Mouse (Mus musculus) CH12.LX (cell line): Measurements from ENCODE around the gene Parp9. TPM values are rescaled to one million over a fixed set of nuclear protein-coding genes. Genes with fewer than 3 reads are reported as not detected.

Experiments used
- DNase-seq: peaks from one replicate; pipeline ENCODE4 v3.0.0-alpha.2; 2013; ENCODE audit errors: extremely low read depth
- H3K27ac ChIP-seq: 2 replicates; pipeline ENCODE4 v1.5.1; 2012; ENCODE audit warnings: low read depth, mild to moderate bottlenecking, control low read depth, moderate library complexity; ENCODE audit not compliant: insufficient read depth
- H3K27me3 ChIP-seq: replicated peaks from 2 replicates; pipeline ENCODE3; 2012; ENCODE audit warnings: inconsistent platforms
- H3K36me3 ChIP-seq, 2 experiments: replicated peaks in 1 of 2; 2 replicates each; pipeline versions ENCODE3 to v1.6.1; 2012; ENCODE audit warnings: inconsistent platforms in 1 of 2, low read length in 1 of 2, mild to moderate bottlenecking in 1 of 2, mixed read lengths in 1 of 2, moderate library complexity in 1 of 2; ENCODE audit not compliant: control insufficient read depth in 1 of 2, insufficient read depth in 1 of 2
- H3K4me1 ChIP-seq, 2 experiments: 2 replicates each; pipeline ENCODE4 v1.6.1; 2012; ENCODE audit warnings: inconsistent platforms in 1 of 2, moderate library complexity in 1 of 2; ENCODE audit not compliant: insufficient read depth in 2 of 2, control insufficient read depth in 1 of 2
- H3K4me2 ChIP-seq: 2 replicates; pipeline ENCODE4 v1.6.1; 2012; ENCODE audit warnings: low read depth, mild to moderate bottlenecking, control low read depth; ENCODE audit not compliant: poor library complexity, insufficient read depth, severe bottlenecking
- H3K4me3 ChIP-seq, 3 experiments: fragments of 150-350 bp in 1 of 3; sonication (generic) in 1 of 3; replicated peaks in 1 of 3; 2 replicates each; pipeline versions ENCODE3 to v1.5.1; 2011 to 2012; ENCODE audit warnings: low read depth in 2 of 3, low read length in 2 of 3, mild to moderate bottlenecking in 2 of 3, moderate library complexity in 2 of 3, control low read depth in 1 of 3, improper control_type of control experiment in 1 of 3, inconsistent platforms in 1 of 3, mixed read lengths in 1 of 3; ENCODE audit not compliant: poor library complexity in 1 of 3
- H3K79me2 ChIP-seq: replicated peaks from 2 replicates; pipeline ENCODE4 v1.6.1; 2012; ENCODE audit warnings: mild to moderate bottlenecking, moderate library complexity; ENCODE audit not compliant: control insufficient read depth, poor library complexity, insufficient read depth, severe bottlenecking; ENCODE audit errors: extremely low read depth
- H3K9ac ChIP-seq: 2 replicates; pipeline ENCODE4 v1.6.1; 2012; ENCODE audit warnings: low read depth, mild to moderate bottlenecking, control low read depth, moderate library complexity; ENCODE audit not compliant: insufficient read depth
- H3K9me3 ChIP-seq: replicated peaks from 2 replicates; pipeline ENCODE3; 2012; ENCODE audit warnings: low read length, inconsistent platforms, mixed read lengths
- EP300 ChIP-seq: IDR thresholded peaks from 2 replicates; pipeline ENCODE4 v1.6.1; 2011; ENCODE audit warnings: low read length, improper control_type of control experiment
- IRF4 ChIP-seq: IDR thresholded peaks from 2 replicates; pipeline ENCODE4 v1.6.1; 2014; ENCODE audit warnings: low read depth, mild to moderate bottlenecking, inconsistent platforms, low read length, improper control_type of control experiment
- JUND ChIP-seq: conservative IDR thresholded peaks from 2 replicates; pipeline ENCODE4 v1.6.1; 2011; ENCODE audit warnings: low read depth, low read length, improper control_type of control experiment
- MEF2A ChIP-seq: IDR thresholded peaks from 2 replicates; pipeline ENCODE4 v1.6.1; 2014; ENCODE audit warnings: low read depth, mild to moderate bottlenecking, inconsistent platforms, low read length, improper control_type of control experiment, borderline replicate concordance
- MXI1 ChIP-seq: IDR thresholded peaks from 2 replicates; pipeline ENCODE4 v1.6.1; 2011; ENCODE audit warnings: mild to moderate bottlenecking, low read depth, low read length, improper control_type of control experiment
- NELFE ChIP-seq: IDR thresholded peaks from 2 replicates; pipeline ENCODE4 v1.6.1; 2011; ENCODE audit warnings: low read depth, low read length, improper control_type of control experiment
- NRF1 ChIP-seq: IDR thresholded peaks from 2 replicates; pipeline ENCODE4 v1.6.1; 2014; ENCODE audit warnings: low read depth, mild to moderate bottlenecking, inconsistent platforms, low read length, improper control_type of control experiment, moderate library complexity
- POLR2A ChIP-seq: IDR thresholded peaks from 2 replicates; pipeline ENCODE4 v1.6.1; 2011; ENCODE audit warnings: low read depth, mild to moderate bottlenecking, improper control_type of control experiment, low read length
- POLR2AphosphoS2 ChIP-seq: IDR thresholded peaks from 2 replicates; pipeline ENCODE4 v1.6.1; 2011; ENCODE audit warnings: low read depth, low read length, improper control_type of control experiment
- RCOR1 ChIP-seq: conservative IDR thresholded peaks from 2 replicates; pipeline ENCODE4 v1.6.1; 2012; ENCODE audit warnings: low read depth, mild to moderate bottlenecking, inconsistent platforms, low read length, improper control_type of control experiment
- TBP ChIP-seq: conservative IDR thresholded peaks from 2 replicates; pipeline ENCODE4 v1.6.1; 2011; ENCODE audit warnings: low read depth, low read length, improper control_type of control experiment
- TCF12 ChIP-seq: IDR thresholded peaks from 2 replicates; pipeline ENCODE4 v1.6.1; 2014; ENCODE audit warnings: low read depth, mild to moderate bottlenecking, inconsistent platforms, low read length, improper control_type of control experiment
- USF1 ChIP-seq: IDR thresholded peaks from 2 replicates; pipeline ENCODE4 v1.6.1; 2014; ENCODE audit warnings: low read depth, mild to moderate bottlenecking, inconsistent platforms, low read length, improper control_type of control experiment
- dilution Hi-C: fragments of 300-500 bp; cut with MboI; formaldehyde crosslinking; loops from 2 replicates; pipeline ENCODE4 v1.14.3; 2020; ENCODE audit warnings: low sequenced_read_pairs; ENCODE audit not compliant: extremely low pct_unique_long_range_greater_than_20kb, extremely low pct_ligation_motif_present
- in situ Hi-C: fragments of 300-500 bp; cut with MboI; formaldehyde crosslinking; loops from 3 replicates; pipeline ENCODE4 v1.14.3; 2019; ENCODE audit warnings: low sequenced_read_pairs, low pct_ligation_motif_present, low pct_unique_long_range_greater_than_20kb, mixed read lengths
- polyA plus RNA-seq: library from polyadenylated mRNA; unstranded; fragments of >175 nt; gene quantifications from 2 replicates; pipeline ENCODE4 v1.2.1, GENCODE M21; 2012; ENCODE audit warnings: low read depth; ENCODE audit not compliant: insufficient read length
- total RNA-seq, 2 experiments: library from RNA; depleted of rRNA; stranded (reverse); fragments of 300-350 nt in 1 of 2; fragments of >200 nt in 1 of 2; gene quantifications; 2 replicates each; pipeline ENCODE4 v1.2.3; 2012 to 2014

Gene Parp9
- total and polyA plus RNA-seq, 3 experiments, result 30.3 to 53.1 (median 33.2) TPM

DNA sequence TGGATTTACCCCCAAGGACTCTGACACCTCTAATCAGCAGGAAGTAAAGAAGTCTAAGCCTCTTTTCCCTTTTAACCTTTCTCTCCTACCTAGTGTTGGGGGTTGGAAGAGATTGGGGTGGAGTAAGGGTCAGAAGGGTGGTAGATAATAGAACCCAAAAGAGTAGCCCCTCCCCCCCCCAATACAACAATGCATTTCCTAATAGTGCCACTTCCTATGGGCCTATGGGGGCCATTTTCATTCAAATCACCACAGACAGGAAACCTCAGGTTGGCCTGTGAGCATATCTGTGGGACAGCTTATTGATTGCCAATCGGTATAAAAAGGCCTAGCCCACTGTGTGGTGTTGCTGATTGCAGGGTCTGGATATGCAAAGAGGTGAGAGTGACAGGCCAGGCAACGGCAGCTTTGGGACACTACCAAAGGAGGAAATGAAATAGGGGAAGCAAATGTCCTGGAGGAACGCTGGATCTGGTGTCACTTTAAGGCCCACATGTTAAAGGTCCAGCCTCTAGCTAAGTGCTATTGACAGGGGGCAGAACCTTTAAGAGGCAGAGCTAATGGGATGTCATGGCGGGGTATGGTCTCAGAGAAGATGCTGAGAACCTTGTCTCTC, 34.0 kb upstream of the Parp9 start:
- in situ Hi-C loops, result no loop called here
- no peaks in the 10 kb centered on the region for H3K79me2 ChIP-seq
- DNase-seq, result no peak
- no peaks in the 10 kb centered on the region for H3K36me3 ChIP-seq
- peaks cover 23% of the 10 kb centered on the region for H3K9me3 ChIP-seq
- H3K4me1 ChIP-seq, result peaks cover 6 to 37% of the 10 kb centered on the region in 2 experiments; a peak in 3 of 4 replicates
- no peak overlapping the region for H3K4me2 ChIP-seq
- TF ChIP-seq POLR2A (no peak), IRF4 (no peak), POLR2AphosphoS2 (no peak), NELFE (no peak), MXI1 (no peak), TBP (no peak), EP300 (no peak), RCOR1 (no peak), MEF2A (no peak), NRF1 (no peak), JUND (no peak), USF1 (no peak)
- TF ChIP-seq, all 38 proteins: peak for 0
- H3K4me3 ChIP-seq, result no peak overlapping the region
- no peak overlapping the region for H3K27ac ChIP-seq
- no peaks in the 10 kb centered on the region for H3K27me3 ChIP-seq
- dilution Hi-C loops, result no loop called here
- no peak overlapping the region for H3K9ac ChIP-seq

DNA sequence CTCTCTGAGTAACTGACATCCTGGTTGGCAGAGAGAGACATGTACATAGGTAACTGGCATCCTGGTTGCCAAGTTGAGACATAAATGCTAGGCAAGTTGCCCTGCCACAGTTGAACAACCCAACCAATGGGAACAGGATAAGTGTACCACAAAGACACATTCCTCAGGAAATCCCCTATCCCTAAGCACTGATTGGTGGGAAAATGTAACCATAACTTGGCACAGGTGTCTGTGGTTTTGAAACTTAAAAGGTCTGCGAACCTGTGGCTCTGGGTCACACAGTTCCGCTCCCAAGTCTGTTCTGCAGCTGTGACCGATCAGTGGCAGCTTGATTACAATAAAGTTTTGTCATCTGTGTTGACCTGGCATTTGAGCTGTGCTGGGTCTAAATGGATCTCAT, 32.9 kb upstream of the Parp9 start:
- Histone ChIP-seq H3K27ac (no peak overlapping the region), H3K79me2 (no peaks in the 10 kb centered on the region), H3K4me2 (0 out of 2 replicates have a peak overlapping the region, but pooled peaks have one; percentile 43), H3K4me1 (peaks cover 6 to 37% of the 10 kb centered on the region in 2 experiments; a peak in 3 of 4 replicates), H3K9ac (no peak overlapping the region)
- in situ Hi-C loops, result no loop called here
- no peak for TF ChIP-seq JUND
- peak; percentile 36; the same call in 1 of the 2 replicates for TF ChIP-seq TCF12
- TF ChIP-seq, all 38 proteins: peak for 1
- dilution Hi-C loops, result no loop called here
- H3K27me3 ChIP-seq, result no peaks in the 10 kb centered on the region
- H3K36me3 ChIP-seq, result no peaks in the 10 kb centered on the region
- no peak overlapping the region for H3K4me3 ChIP-seq
- peaks cover 30% of the 10 kb centered on the region for H3K9me3 ChIP-seq
- peak; percentile 57 for DNase-seq
